In the genomic region with DNA sequence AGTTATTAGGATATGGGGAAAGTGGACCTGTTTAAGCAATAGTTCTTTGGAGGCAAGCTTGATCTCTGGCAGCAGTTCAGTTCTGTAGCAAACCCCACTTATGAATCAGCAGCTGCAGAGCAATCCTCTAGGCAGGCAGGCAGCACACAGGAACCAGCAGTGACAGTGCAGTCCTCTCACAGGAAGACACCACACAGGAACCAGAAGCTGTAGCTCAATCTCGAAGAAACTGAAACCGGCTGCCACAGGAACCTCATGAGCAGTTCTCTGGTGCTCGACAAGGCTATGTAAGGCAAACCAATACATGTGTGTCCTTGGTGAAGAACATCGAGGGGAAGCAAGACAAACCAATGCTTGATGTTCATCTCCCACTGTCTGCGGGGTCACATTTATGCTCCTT, we compare ENCODE assay signal across 1 mouse cellular context.
TF ChIP-seq lines count a peak whose summit lies in the region.

No protein-coding gene starts in this region.

TF ChIP-seq in CH12.LX, 34 proteins besides CTCF, POLR2A, EP300 and RAD21:
- TF ChIP-seq E2F4 (IDR thresholded peaks at IDR 0.05; ENCODE audit: insufficient replicate concordance, low read depth, low read length) (0 out of 2 replicates have a peak, but pooled peaks have one; percentile 30), IRF4 (IDR thresholded peaks at IDR 0.05; ENCODE audit: low read depth, low read length) (peak; percentile 53; the same call in 1 of the 2 replicates), JUN (IDR thresholded peaks at IDR 0.05; ENCODE audit: insufficient read depth, low read depth, low read length) (no peak)
TF ChIP-seq in CH12.LX: peak in this region for 2.
